ENCODE assay signal across 11 mouse cellular contexts in genomic region chr9:98067767-98068166, GRCm38 (mm10). TPM values are rescaled to one million over a fixed set of nuclear protein-coding genes. Genes with fewer than 3 reads are reported as not detected.
"Had no signal": no experiment of that assay in that cellular context is flagged by ENCODE, and none has a peak within 500 bp of the region (broad histone marks: within the 10 kb centered on the region; RNA-seq: fewer than 3 reads in every experiment).

No protein-coding gene starts in this region.

- DNase-seq: layer of hippocampus, adult 9-11 months; layer of hippocampus, postnatal 36 days; lung, embryonic 14.5 days; lung, postnatal 10 days; lung, postnatal 4 days; thymus, postnatal 4 days had no signal

- ATAC-seq: liver, embryonic 12.5 days; midbrain, embryonic 15.5 days had no signal

RNA-seq across cellular contexts. Expression of gene Clstn2, which starts 34.8 kb away (rescaled TPM):
- total RNA-seq: megakaryocyte, adult 5-6 weeks; monocyte, adult 5-6 weeks; neutrophil, adult 5-6 weeks had no signal
